Mouse (Mus musculus): ENCODE results near the gene Endou. TPM values are rescaled to one million over a fixed set of nuclear protein-coding genes. Genes with fewer than 3 reads are reported as not detected.

Gene Endou
- total RNA-seq, 2 experiments from 2014 or later = 2.8 to 2.9 TPM

GRCm38 (mm10) chr15:97664981-97665668, 66.0 kb downstream of the Endou start:
- DNase-seq (ENCODE audit: low spot score in 2 of 2) = no peak
- intact Hi-C loops (cut with DNase I) = loop anchor here (2.0 to 10.0 kb wide), 3 partner anchors 350 to 470 kb away; partner anchors contain the start of genes Amigo2 and Pced1b

GRCm38 (mm10) chr15:97663750-97664406, 67.3 kb downstream of the Endou start:
- DNase-seq (ENCODE audit: low spot score in 2 of 2) = peak; percentile 76
- intact Hi-C loops (cut with DNase I) = loop anchor here (2.0 to 10.0 kb wide), 3 partner anchors 349 to 469 kb away; partner anchors contain the start of genes Amigo2 and Pced1b

Other genes with a start within 250 kb of the Endou start
- gene Rpap3, start 25.5 kb downstream of the Endou start, total RNA-seq (2021) = 10 to 100 TPM; 27.1 to 28.2 TPM
- 10 to 100 TPM; 35.7 to 52.9 TPM for gene Rapgef3, start 36.6 kb upstream of the Endou start, total RNA-seq (2021)
- gene Slc48a1, start 47.2 kb upstream of the Endou start, total RNA-seq (2021) = 100 to 1,000 TPM; 165 to 196 TPM
- 10 to 100 TPM; 21.4 to 36.4 TPM for gene Hdac7, start 113.2 kb upstream of the Endou start, total RNA-seq (2021)
- gene Vdr, start 179.3 kb upstream of the Endou start, total RNA-seq (2021) = under 1 TPM; 0.35 to 0.61 TPM
- 10 to 100 TPM; 23.4 to 25.5 TPM for gene Tmem106c, start 232.9 kb upstream of the Endou start, total RNA-seq (2021)

All from left cerebral cortex, postnatal 36 days (tissue).